Mouse (Mus musculus) left cerebral cortex, postnatal 14 days (tissue): ENCODE results near the gene Homer1. TPM values are rescaled to one million over a fixed set of nuclear protein-coding genes. Genes with fewer than 3 reads are reported as not detected.

Experiments used
- total RNA-seq, 2 experiments: library from RNA; stranded (reverse); gene quantifications; 2 replicates each; pipeline ENCODE4 v1.2.3; 2021

Gene Homer1
- total RNA-seq, 2 experiments from 2014 or later, result 246 to 263 TPM

Other genes with a start within 250 kb of the Homer1 start
- 1 to 10 TPM; 2.2 to 2.8 TPM for gene Cmya5, start 154.9 kb upstream of the Homer1 start, total RNA-seq
- gene Tent2, start 107.2 kb upstream of the Homer1 start, total RNA-seq, result 10 to 100 TPM; 25.2 to 25.4 TPM
- gene Jmy, start 200.2 kb downstream of the Homer1 start, total RNA-seq, result 10 to 100 TPM; 35.9 to 40.1 TPM